15 mouse cellular contexts compared by ENCODE assay signal in the genomic region with DNA sequence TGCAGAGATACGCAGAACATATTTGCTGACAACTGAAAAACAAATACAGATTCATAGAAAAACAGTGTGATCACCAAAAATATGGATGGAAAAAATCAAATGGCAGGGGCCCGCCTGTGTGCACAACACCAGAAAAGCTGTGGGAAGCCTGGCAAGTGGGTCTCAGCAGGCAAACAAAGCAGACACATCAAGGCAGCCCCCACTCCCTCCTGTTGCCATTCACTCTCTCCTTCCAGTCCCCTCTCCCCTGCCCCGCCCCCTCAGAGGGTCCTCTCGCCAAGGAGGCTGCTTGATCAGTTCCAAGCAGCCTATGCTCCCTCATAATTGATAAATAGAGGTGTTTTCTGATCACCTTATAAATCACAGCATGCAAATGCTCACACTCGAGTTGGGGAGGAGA.
DNase-seq lines count a peak whose midpoint lies in the region; ATAC-seq lines count a peak whose summit lies in the region.
"Had no signal": no experiment of that assay in that cellular context is flagged by ENCODE, and none has a peak within 500 bp of the region (broad histone marks: within the 10 kb centered on the region; RNA-seq: fewer than 3 reads in every experiment).

No protein-coding gene starts in this region.

- no peak overlapping the region for H3K4me2 ChIP-seq in hindbrain, embryonic 14.5 days (replicated peaks)
- H3K4me2 ChIP-seq in midbrain, embryonic 13.5 days (replicated peaks) = no peak overlapping the region
- H3K4me2 ChIP-seq: heart, embryonic 15.5 days; intestine, embryonic 15.5 days; stomach, embryonic 15.5 days had no signal

- H3K4me3 ChIP-seq in hindbrain, embryonic 14.5 days (replicated peaks; ENCODE audit: low read length) = no peak overlapping the region
- no peak overlapping the region for H3K4me3 ChIP-seq in midbrain, embryonic 13.5 days (replicated peaks)
- H3K4me3 ChIP-seq: heart, embryonic 15.5 days; intestine, embryonic 15.5 days; stomach, embryonic 15.5 days had no signal

- peaks cover 40% of the 10 kb centered on the region for H3K4me1 ChIP-seq in hindbrain, embryonic 14.5 days (replicated peaks; ENCODE audit: control insufficient read depth, insufficient read depth, low read length)
- peaks cover 46% of the 10 kb centered on the region for H3K4me1 ChIP-seq in midbrain, embryonic 13.5 days (replicated peaks)
- H3K4me1 ChIP-seq: heart, embryonic 15.5 days; intestine, embryonic 15.5 days; stomach, embryonic 15.5 days had no signal

- peak overlapping the region; percentile 74 for H3K27ac ChIP-seq in hindbrain, embryonic 14.5 days
- H3K27ac ChIP-seq in midbrain, embryonic 13.5 days = 0 out of 2 replicates have a peak overlapping the region, but pooled peaks have one; percentile 48
- H3K27ac ChIP-seq: heart, embryonic 15.5 days; intestine, embryonic 15.5 days; stomach, embryonic 15.5 days had no signal

- no peaks in the 10 kb centered on the region for H3K9me3 ChIP-seq in hindbrain, embryonic 14.5 days (ENCODE audit: control insufficient read depth, low read length)
- no peaks in the 10 kb centered on the region for H3K9me3 ChIP-seq in midbrain, embryonic 13.5 days
- H3K9me3 ChIP-seq: heart, embryonic 15.5 days; intestine, embryonic 15.5 days; stomach, embryonic 15.5 days had no signal

- 0 out of 2 replicates have a peak, but pooled peaks have one; percentile 31 for ATAC-seq in hindbrain, embryonic 14.5 days (ENCODE audit: low FRiP score)
- peak; percentile 46 for ATAC-seq in midbrain, embryonic 13.5 days
- ATAC-seq in megakaryocyte-erythroid progenitor cell, adult 5-6 weeks (replicated peaks; ENCODE audit: low FRiP score, low TSS enrichment, poor library complexity, severe bottlenecking) = no peak
- ATAC-seq: intestine, embryonic 15.5 days; Patski had no signal

- H3K36me3 ChIP-seq in hindbrain, embryonic 14.5 days (replicated peaks; ENCODE audit: control insufficient read depth, insufficient read depth) = no peaks in the 10 kb centered on the region
- H3K36me3 ChIP-seq in midbrain, embryonic 13.5 days = no peaks in the 10 kb centered on the region
- H3K36me3 ChIP-seq: heart, embryonic 15.5 days; intestine, embryonic 15.5 days; stomach, embryonic 15.5 days had no signal

- H3K9ac ChIP-seq in hindbrain, embryonic 14.5 days = peak overlapping the region; percentile 36; the same call in 1 of the 2 replicates
- H3K9ac ChIP-seq in midbrain, embryonic 13.5 days (replicated peaks) = peak overlapping the region; percentile 33; the same call in 1 of the 2 replicates
- H3K9ac ChIP-seq: heart, embryonic 15.5 days; intestine, embryonic 15.5 days; stomach, embryonic 15.5 days had no signal

- WGBS in hindbrain, embryonic 14.5 days = 15% methylated on average over 5 of the region's 5 CpGs
- 15% methylated on average over 5 of the region's 5 CpGs for WGBS in midbrain, embryonic 13.5 days

- peak; percentile 39 for DNase-seq in right cerebral cortex, postnatal 4 days
- no peak for DNase-seq in right cerebral cortex, postnatal 14 days
- DNase-seq in hindbrain, embryonic 14.5 days (ENCODE audit: low spot score) = no peak
- DNase-seq in heart, adult 9 months (ENCODE audit: low spot score in 2 of 2) = no peak
- no peak for DNase-seq in thymus, postnatal 25 days
- no peak for DNase-seq in urinary bladder, adult 18-20 months (ENCODE audit: low spot score in 2 of 2)
- DNase-seq: adrenal gland, postnatal 25 days; gastrocnemius, postnatal 14 days; liver had no signal

- no peaks in the 10 kb centered on the region for H3K27me3 ChIP-seq in hindbrain, embryonic 14.5 days (ENCODE audit: control insufficient read depth, insufficient read depth, low read length)
- no peaks in the 10 kb centered on the region for H3K27me3 ChIP-seq in midbrain, embryonic 13.5 days
- H3K27me3 ChIP-seq: heart, embryonic 15.5 days; intestine, embryonic 15.5 days; stomach, embryonic 15.5 days had no signal
